Mouse (Mus musculus): ENCODE data around the gene Tmem178b.

DNA sequence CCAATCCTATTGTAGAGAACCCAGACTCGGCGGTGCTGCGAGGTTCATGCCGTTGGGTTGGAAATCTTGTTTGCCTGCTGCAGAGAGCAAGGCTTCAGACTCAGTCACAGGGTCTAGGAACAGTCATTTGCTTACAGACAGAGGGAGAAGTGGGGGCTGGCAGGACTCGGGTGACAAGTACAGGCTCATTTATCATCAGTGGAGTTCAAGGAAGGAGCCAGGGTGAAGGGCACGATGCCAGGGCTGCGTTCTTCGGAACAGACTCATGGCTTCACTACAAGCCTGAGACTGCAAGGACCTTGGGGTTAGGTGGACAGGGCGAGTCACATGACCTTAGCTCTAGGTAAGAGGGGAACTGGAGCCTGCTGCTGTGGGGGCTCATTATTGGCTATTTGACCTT lies 71.8 kb downstream of the Tmem178b start:
- TF ChIP-seq CTCF (IDR thresholded peaks at IDR 0.05; ENCODE audit: low read depth) (no peak), EP300 (IDR thresholded peaks at IDR 0.05; ENCODE audit: low read depth) (no peak)

Measured in heart, postnatal 0 days (tissue).